Mouse (Mus musculus): ENCODE data around the gene Rnf8.

- TF ChIP-seq EP300 (IDR thresholded peaks at IDR 0.05; ENCODE audit: low read depth) (no peak), CTCF (IDR thresholded peaks at IDR 0.05; ENCODE audit: low read depth) (no peak)
These were observed 15.0 kb downstream of the Rnf8 start for GRCm38 (mm10) chr17:29629620-29630019.

Data from liver, embryonic 14.5 days (tissue).